Mouse (Mus musculus): ENCODE data around the gene Ccdc28b.

DNA sequence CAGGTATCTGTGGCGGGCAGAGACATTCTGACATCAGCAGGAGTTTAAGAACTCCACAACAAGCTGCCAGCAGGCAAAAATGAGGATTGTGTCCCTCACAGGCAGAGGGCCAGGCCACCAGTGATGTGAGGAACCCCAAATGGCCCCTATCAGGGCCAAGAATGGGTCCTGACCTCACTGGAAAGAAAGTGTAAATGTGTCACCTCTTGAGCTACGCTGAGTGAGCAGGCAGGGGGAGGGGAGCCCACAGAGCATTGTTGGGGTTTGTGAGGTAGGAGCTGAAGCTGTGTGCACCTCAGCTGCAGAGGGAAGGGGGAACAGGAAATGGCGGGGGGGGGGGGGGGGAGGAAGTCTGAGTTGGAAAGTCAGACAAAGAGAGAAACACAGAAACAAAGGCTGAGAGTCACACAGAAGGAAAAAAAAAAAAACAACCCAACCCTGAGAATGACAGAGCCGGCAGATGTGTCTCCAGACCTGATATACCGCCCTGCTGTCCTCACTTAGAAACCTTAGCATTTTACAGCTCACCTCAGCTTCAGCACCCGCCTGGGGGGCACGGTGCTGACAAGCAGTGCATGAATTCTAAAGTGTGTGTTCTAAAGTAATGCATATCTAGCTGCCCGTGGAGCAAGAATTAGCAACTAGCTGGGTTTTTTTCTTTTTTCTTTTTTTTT is 48.4 kb downstream of the Ccdc28b start:
- TF ChIP-seq EP300 (optimal IDR thresholded peaks at IDR 0.05) = no peak
- no peak for TF ChIP-seq CTCF (IDR thresholded peaks at IDR 0.05; ENCODE audit: low read depth)

All from stomach, postnatal 0 days (tissue).